Mouse (Mus musculus) heart, adult 2 months (tissue): ENCODE measurements around the gene Smchd1.

ENCODE experiments used
- CTCF ChIP-seq: fragments of 200-600 bp; IDR thresholded peaks from 2 replicates; pipeline ENCODE4 v1.8.1; 2022; ENCODE audit warnings: antibody characterized with exemption, mild to moderate bottlenecking, moderate library complexity
- EP300 ChIP-seq: fragments of 200-500 bp; IDR thresholded peaks from 2 replicates; pipeline ENCODE4 v1.6.1; 2011; ENCODE audit warnings: low read depth, low read length, control low read depth; ENCODE audit not compliant: insufficient read depth
- POLR2A ChIP-seq: fragments of 200-500 bp; IDR thresholded peaks from 2 replicates; pipeline ENCODE4 v1.6.1; 2011; ENCODE audit warnings: mild to moderate bottlenecking, low read depth, low read length, control low read depth; ENCODE audit not compliant: insufficient read depth

- no peak for TF ChIP-seq POLR2A
- TF ChIP-seq CTCF: no peak
- no peak for TF ChIP-seq EP300
Measured at GRCm38 (mm10) chr17:71314315-71314714, 160.8 kb downstream of the Smchd1 start.
